Mouse (Mus musculus): Measurements from ENCODE around the gene Larp1b.
"Not testable (repeated sequence)": the region's sequence is repeated elsewhere in the genome, so short reads cannot be mapped to it uniquely, and the experiment has no call there.

Gene Larp1b

GRCm38 (mm10) chr3:40949170-40949902 lies at the start of gene Larp1b:
Gene Larp1b, plus strand, starts transcription at chr3:40949828.
- DNase-seq: peak; percentile 100

- DNase-seq: not testable (repeated sequence)
These were observed 47.2 kb upstream of the Larp1b start, which contains the start of gene 1700034I23Rik for GRCm38 (mm10) chr3:40902443-40902842. Gene 1700034I23Rik, minus strand, starts transcription at chr3:40902543.

GRCm38 (mm10) chr3:40938189-40938588 lies 11.4 kb upstream of the Larp1b start:
- no peak for DNase-seq

- no peak for DNase-seq
These were observed 11.0 kb upstream of the Larp1b start for GRCm38 (mm10) chr3:40938592-40938991.

- no peak for DNase-seq
These were observed 10.6 kb upstream of the Larp1b start for GRCm38 (mm10) chr3:40939019-40939418.

DNA sequence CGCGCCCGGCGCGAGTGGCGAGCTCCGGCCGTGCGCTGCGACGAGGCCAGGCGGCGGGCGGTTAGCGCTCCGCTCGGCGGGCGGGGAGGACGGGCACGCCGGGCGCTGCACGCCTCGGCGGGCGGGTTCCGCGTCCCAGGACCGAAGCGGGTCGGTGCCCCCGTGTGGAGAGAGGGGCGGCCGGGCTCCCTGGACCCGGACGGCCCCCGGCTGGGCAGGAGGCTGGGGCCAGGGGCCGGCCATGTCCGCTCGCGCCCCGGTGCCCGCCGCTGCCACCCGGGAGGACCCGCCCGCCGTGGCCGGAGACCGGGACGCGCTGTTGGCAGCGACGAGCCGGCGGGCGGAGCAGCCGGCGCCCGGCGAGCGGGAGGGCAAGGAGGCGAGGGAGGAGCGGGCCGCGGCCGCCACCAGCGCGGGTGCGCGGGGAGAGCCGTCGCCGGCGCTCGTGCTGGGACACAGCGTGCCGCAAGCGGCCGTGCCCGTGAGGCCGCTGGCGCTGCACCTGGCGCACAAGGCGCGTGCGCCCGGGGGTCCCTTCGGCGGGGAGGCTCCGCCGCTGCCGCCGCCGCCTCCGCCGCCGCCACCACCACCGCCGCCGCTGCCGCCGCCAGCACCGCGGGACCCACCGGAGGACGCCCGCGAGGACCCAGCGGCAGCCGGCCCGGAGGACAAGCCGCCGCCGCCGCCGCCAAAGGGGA lies 424 bp downstream of the Larp1b start:
- DNase-seq: peak; percentile 72

GRCm38 (mm10) chr3:40950601-40951201 lies 1.1 kb downstream of the Larp1b start:
- no peak for DNase-seq

DNA sequence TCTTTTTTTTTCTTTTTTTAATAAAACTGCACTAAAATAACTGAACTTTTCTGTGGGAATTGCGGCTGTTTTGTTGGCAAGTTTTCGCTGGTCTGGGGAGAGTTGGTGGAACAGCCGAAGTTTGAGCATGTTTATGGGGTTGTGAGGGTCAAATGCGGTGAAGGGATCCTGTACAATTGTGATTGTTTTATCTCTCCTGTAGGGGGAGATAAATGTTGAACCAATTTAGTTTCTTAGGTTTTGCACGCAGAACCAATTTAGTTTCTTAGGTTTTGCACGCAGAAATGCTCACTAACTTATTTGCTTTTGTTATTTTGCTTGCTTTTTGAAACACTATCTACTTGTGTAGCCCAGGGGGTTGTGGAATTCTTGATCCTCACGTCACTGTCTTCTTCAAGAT lies 1.7 kb downstream of the Larp1b start:
- peak; percentile 23 for DNase-seq

GRCm38 (mm10) chr3:40952606-40953005 lies 3.0 kb downstream of the Larp1b start:
- DNase-seq: no peak

DNA sequence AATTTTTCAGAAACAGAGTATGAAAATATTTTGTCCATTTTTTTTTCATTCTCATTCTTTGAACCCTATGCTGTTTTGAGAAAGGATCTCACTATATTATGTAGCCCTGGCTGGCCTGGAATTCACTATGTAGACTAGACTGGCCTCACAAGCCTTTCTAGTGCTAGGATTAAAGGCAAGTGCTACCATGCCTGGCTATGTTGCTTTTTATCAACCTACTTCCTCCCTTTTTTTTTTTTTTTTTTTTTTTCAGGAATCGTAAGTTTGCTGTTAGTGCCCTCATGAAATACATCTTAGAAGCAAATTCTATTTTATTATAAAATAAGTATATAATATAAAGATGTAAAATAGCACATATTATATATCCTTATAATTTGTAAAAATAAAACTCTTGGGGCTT lies 5.2 kb downstream of the Larp1b start:
- no peak for DNase-seq

GRCm38 (mm10) chr3:40958831-40959230 lies 9.2 kb downstream of the Larp1b start:
- no peak for DNase-seq

GRCm38 (mm10) chr3:40980758-40981157 lies 31.1 kb downstream of the Larp1b start:
- DNase-seq: no peak

DNA sequence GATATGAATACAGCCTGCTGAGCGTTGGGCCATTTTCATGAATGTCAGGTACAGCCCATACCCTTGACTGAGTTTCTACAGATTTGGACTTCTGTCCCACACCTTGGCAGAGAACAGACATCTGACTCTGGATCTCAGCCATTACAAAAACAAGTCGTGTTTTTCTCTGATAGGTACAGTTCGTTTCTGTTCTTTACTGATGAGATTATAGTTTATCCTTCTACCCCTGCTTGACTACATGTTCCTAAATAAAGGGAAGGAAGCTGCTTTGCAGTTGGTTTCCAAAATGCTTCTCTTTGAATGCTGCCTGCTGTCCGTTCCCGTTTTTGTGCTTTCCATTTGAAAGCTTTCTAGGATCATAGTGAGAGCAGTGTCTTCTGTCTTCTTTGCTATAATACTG lies 37.9 kb downstream of the Larp1b start:
- DNase-seq: no peak

GRCm38 (mm10) chr3:40988722-40989121 lies 39.1 kb downstream of the Larp1b start:
- no peak for DNase-seq

DNA sequence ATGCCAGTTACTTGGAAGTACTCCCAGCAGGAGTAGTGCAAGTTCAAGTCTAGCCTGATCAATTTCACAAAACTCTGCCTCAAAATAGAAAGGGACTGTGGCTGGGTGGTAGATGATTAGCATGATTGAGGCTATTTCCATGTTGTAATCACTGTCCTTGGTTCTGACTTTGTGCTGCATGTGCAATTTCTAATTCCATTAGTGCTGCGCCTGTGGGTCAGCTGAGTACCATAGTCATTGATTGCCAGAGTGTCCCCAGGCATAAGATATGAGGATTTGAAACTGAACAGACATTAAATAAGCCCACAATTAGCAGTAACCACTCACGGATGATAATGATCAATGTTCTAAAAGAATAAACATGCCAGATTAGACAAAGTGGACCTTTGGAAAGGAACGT lies 41.9 kb downstream of the Larp1b start:
- DNase-seq: no peak

GRCm38 (mm10) chr3:40995161-40995560 lies 45.5 kb downstream of the Larp1b start:
- no peak for DNase-seq

DNA sequence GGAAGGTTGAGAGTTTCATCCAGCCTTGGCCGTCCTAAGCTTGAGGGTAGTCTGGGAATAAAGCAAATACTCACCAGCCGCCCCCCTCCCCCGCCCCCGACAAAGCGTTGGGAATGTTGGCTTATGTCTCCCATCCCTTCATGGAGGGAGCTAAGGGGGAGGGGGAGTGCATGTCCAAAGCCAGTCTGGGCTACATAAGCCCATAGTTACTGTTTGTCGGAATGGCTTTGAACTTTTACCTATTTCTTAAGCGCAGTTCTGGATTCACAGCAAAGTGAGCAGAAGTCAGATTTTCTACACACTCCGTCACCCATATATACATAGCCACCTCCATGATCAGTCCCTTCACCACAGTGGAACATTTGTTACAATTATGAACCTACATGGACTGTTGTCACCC lies 59.7 kb downstream of the Larp1b start:
- DNase-seq: no peak

DNA sequence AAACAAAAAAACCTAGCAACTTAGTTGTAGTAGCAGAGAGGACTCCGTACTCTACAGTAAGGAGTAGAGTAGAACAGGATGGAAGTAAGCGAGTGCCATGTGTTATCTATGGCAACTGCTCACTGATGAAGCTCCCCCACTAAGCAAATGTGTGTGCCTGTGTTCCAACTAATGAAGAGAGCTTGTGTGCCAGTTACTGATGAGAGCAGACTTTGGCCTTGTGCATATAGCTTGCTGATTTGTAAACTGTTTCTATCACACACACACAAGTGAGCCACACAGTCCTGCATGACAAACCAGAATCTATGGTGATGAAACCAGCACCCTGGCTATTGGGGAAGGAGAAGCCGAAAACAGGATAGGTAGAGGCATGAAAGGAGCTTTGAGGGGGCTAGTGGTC lies 60.4 kb downstream of the Larp1b start:
- no peak for DNase-seq

DNA sequence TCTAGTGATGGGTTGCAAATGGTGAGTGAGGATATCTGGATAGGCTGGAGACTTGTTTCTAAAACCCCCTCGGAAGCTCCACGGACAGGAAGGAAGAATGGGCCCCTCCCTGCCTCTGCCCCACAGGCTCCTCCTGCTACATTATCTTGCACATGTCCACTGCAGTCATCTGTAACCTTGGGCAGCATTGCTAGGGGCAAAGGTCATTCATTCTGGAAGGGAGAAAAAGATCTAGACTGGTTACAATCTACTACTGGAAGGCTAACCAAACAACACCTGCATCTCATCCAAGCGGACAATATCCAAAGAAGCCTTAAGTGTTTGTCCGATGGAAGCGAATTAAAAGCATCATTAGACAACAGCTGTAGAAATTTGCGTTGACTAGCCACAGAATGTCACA lies 61.1 kb downstream of the Larp1b start:
- DNase-seq: no peak

DNA sequence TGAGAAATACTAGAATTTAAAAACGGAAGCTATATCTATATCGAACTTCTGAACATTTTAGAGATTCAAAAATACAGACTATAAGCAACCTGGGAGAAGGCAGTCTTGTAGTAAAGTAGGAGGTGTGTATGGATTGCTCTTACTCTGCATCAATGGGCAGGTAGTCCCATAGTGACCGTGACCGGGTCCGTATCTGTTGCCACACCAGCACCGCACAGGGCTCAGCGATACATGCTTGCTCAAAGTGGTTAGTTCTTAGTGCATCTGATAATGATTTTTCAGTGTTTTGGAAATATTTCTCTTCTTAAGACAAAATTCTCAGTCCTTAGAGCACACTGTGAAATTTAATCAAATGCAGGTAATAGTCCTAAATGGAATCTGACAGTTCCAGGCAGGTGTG lies 62.8 kb downstream of the Larp1b start:
- no peak for DNase-seq

GRCm38 (mm10) chr3:41014946-41015345 lies 65.3 kb downstream of the Larp1b start:
- DNase-seq: no peak

- no peak for DNase-seq
These were observed 68.5 kb downstream of the Larp1b start for GRCm38 (mm10) chr3:41018022-41018608.

DNA sequence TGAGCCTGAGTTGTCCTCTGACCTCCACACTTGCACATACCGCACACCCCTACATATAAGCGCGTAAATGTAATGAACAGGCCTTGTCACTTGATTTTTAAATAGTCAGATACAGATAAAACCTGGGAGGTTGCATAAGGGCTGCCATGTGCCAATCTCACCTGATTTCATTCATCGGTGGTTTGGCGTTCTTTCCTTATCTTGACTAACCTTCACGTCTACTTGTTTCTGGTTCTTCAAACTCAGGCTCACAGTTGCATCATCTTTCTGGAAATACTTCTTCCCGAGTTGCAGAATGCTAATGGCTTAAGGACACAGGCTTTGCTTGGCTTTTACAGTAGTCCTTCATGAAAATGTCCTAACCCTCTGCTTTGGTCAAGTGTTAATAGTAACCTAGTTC lies 71.1 kb downstream of the Larp1b start:
- DNase-seq: no peak

DNA sequence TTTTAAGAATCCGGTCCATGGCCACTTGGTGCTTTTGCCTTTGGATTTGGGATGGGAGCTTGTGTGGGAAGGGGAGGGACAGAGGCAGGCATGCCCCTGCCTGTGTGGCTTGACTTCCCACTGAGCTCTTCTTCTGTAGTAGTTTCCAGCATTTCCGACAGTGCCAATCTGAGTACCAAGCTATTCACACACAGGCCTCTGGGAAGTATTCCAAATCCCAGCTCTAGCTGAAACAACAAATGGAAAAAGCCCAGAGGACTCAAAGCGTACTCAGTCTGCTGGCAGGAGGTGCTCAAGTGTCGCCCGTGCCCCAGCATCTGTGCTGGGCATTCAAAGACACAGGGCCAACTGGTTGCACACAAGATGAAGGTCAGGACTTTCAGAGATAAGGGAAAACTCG lies 72.4 kb downstream of the Larp1b start:
- DNase-seq: no peak
